ENCODE assay signal across 15 mouse cellular contexts in the genomic region with DNA sequence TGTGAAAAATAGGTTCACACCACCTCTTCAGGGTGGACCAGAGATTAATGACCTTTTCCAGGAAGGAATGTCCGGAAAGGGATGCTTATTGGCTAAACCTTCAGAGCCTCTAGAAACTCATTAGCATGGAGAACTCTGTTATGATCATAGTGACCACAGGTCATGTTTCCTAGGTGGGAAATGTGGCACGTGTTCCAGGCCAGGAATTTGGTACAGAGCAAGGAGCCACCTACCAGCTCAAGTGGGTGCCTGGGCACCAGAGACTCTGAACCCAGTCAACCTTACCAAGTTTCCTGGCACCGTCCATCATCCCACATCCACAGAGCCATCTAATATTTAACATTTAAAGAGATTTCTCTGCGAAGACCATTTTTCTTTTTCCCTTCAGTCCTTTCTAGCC.
"Had no signal": no experiment of that assay in that cellular context is flagged by ENCODE, and none has a peak within 500 bp of the region (broad histone marks: within the 10 kb centered on the region; RNA-seq: fewer than 3 reads in every experiment).

No protein-coding gene starts in this region.

- H3K9me3 ChIP-seq: neural tube, embryonic 15.5 days; stomach, embryonic 15.5 days had no signal

- H3K27ac ChIP-seq: neural tube, embryonic 15.5 days; stomach, embryonic 15.5 days; stomach, postnatal 0 days had no signal

- H3K27me3 ChIP-seq: neural tube, embryonic 15.5 days; stomach, embryonic 15.5 days had no signal

- H3K4me2 ChIP-seq: neural tube, embryonic 15.5 days; stomach, embryonic 15.5 days had no signal

- H3K9ac ChIP-seq: neural tube, embryonic 15.5 days; stomach, embryonic 15.5 days had no signal

- H3K36me3 ChIP-seq: neural tube, embryonic 15.5 days; stomach, embryonic 15.5 days had no signal

- H3K4me3 ChIP-seq: neural tube, embryonic 15.5 days; stomach, embryonic 15.5 days had no signal

- H3K4me1 ChIP-seq: neural tube, embryonic 15.5 days; stomach, embryonic 15.5 days had no signal

- DNase-seq: retina, postnatal 1 day; right cerebral cortex, adult 18-20 months; right cerebral cortex, postnatal 14 days; right cerebral cortex, postnatal 25 days; right cerebral cortex, postnatal 4 days; spleen, adult 18-20 months; thymus, adult 18-20 months; thymus, adult 2 months; thymus, postnatal 14 days; thymus, postnatal 25 days; thymus, postnatal 36 days; thymus, postnatal 4 days had no signal
